Mouse (Mus musculus): Measurements from ENCODE around the gene Hist3h2ba. TPM values are rescaled to one million over a fixed set of nuclear protein-coding genes. Genes with fewer than 3 reads are reported as not detected.

The Hist3h2ba gene
- total and polyA plus RNA-seq, 2 experiments from 2014 or later, result 7.0 to 26.3 TPM

DNA sequence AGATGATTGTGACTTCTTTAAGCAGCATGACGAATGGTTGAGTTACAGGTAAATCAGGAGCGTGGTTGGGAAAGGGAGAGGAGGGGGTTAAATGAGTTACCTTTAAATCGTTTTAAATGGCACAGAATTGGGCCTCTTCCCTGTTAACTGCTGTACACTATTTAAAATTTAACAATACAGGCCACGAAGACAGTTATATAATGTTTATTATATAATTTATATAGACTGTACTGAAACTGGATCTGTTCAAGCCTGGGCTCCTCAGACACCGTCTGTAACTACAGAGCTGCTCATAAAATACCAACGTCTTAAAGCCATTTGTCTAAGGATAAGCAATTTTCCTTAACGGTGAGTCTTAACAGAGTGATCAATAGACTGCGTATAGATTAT is 7.1 kb downstream of the Hist3h2ba start:
- peak overlapping the region; percentile 72 for H3K4me3 ChIP-seq (ENCODE audit: low read depth, low read length)
- H3K4me1 ChIP-seq (ENCODE audit: control insufficient read depth, insufficient read depth), result peaks cover 23% of the 10 kb centered on the region
- 31% methylated on average over 8 of the region's 8 CpGs for WGBS
- peak overlapping the region; percentile 92 for H3K4me2 ChIP-seq (ENCODE audit: low read depth, low read length)
- ATAC-seq (ENCODE audit: insufficient read depth, low read depth) (no peak), DNase-seq (ENCODE audit: low spot score) (no peak)
- peak overlapping the region; percentile 97 for H3K27ac ChIP-seq (ENCODE audit: low read depth)
- H3K36me3 ChIP-seq (replicated peaks; ENCODE audit: control insufficient read depth, insufficient read depth, low read length), result peaks cover 18% of the 10 kb centered on the region; the same call in 1 of the 2 replicates
- H3K9me3 ChIP-seq (replicated peaks; ENCODE audit: control insufficient read depth, low read length), result no peaks in the 10 kb centered on the region
- TF ChIP-seq EP300 (IDR thresholded peaks at IDR 0.05; ENCODE audit: low read depth) (no peak), CTCF (IDR thresholded peaks at IDR 0.05; ENCODE audit: low read depth) (no peak)
- peaks cover 7% of the 10 kb centered on the region; the same call in 1 of the 2 replicates for H3K27me3 ChIP-seq (ENCODE audit: control insufficient read depth, insufficient read depth, low read length)
- peak overlapping the region; percentile 79 for H3K9ac ChIP-seq (replicated peaks; ENCODE audit: low read depth, low read length)

GRCm38 (mm10) chr11:58957226-58957914 is 8.7 kb downstream of the Hist3h2ba start:
- no peaks in the 10 kb centered on the region for H3K9me3 ChIP-seq (replicated peaks; ENCODE audit: control insufficient read depth, low read length)
- TF ChIP-seq EP300 (IDR thresholded peaks at IDR 0.05; ENCODE audit: low read depth) (no peak), CTCF (IDR thresholded peaks at IDR 0.05; ENCODE audit: low read depth) (no peak)
- H3K4me2 ChIP-seq (ENCODE audit: low read depth, low read length), result peak overlapping the region; percentile 92
- no peak for DNase-seq (ENCODE audit: low spot score)
- no peak overlapping the region for H3K4me3 ChIP-seq (ENCODE audit: low read depth, low read length)
- no peak overlapping the region for H3K27ac ChIP-seq (ENCODE audit: low read depth)
- ATAC-seq (ENCODE audit: insufficient read depth, low read depth), result no peak
- peaks cover 5% of the 10 kb centered on the region; the same call in 1 of the 2 replicates for H3K27me3 ChIP-seq (ENCODE audit: control insufficient read depth, insufficient read depth, low read length)
- peaks cover 18% of the 10 kb centered on the region; the same call in 1 of the 2 replicates for H3K36me3 ChIP-seq (replicated peaks; ENCODE audit: control insufficient read depth, insufficient read depth, low read length)
- peak overlapping the region; percentile 9; the same call in 1 of the 2 replicates for H3K9ac ChIP-seq (replicated peaks; ENCODE audit: low read depth, low read length)
- 68% methylated on average over 5 of the region's 5 CpGs for WGBS
- peaks cover 23% of the 10 kb centered on the region for H3K4me1 ChIP-seq (ENCODE audit: control insufficient read depth, insufficient read depth)

DNA sequence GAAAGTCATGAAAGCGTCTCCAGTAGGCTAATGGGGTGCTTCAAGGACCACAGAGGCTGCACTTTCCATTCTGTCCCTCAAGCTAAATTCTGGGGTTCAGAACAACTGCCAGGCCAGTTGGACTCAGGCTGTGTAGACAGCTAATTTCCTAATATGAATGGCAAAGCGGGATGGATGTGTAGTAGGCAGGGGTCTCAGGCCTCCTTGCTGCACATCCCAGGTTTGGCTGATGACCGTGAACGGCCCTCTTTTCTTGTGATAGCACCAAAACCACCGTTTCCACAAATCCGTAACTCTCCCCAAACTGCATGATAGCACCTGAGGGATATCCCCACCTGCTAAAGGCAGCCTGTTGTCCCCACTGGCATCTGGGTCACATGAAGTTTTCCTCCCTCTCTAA is 9.8 kb downstream of the Hist3h2ba start:
- H3K4me1 ChIP-seq (ENCODE audit: control insufficient read depth, insufficient read depth), result peaks cover 16% of the 10 kb centered on the region
- no peak for TF ChIP-seq EP300 (IDR thresholded peaks at IDR 0.05; ENCODE audit: low read depth)
- TF ChIP-seq CTCF (IDR thresholded peaks at IDR 0.05; ENCODE audit: low read depth), result no peak
- no peak overlapping the region for H3K4me2 ChIP-seq (ENCODE audit: low read depth, low read length)
- H3K36me3 ChIP-seq (replicated peaks; ENCODE audit: control insufficient read depth, insufficient read depth, low read length), result peaks cover 18% of the 10 kb centered on the region; the same call in 1 of the 2 replicates
- DNase-seq (ENCODE audit: low spot score), result no peak
- H3K27ac ChIP-seq (ENCODE audit: low read depth), result no peak overlapping the region
- no peak overlapping the region for H3K4me3 ChIP-seq (ENCODE audit: low read depth, low read length)
- WGBS, result 89% methylated on average over 6 of the region's 6 CpGs
- ATAC-seq (ENCODE audit: insufficient read depth, low read depth), result no peak
- no peaks in the 10 kb centered on the region for H3K9me3 ChIP-seq (replicated peaks; ENCODE audit: control insufficient read depth, low read length)
- H3K27me3 ChIP-seq (ENCODE audit: control insufficient read depth, insufficient read depth, low read length), result peaks cover 5% of the 10 kb centered on the region; the same call in 1 of the 2 replicates
- no peak overlapping the region for H3K9ac ChIP-seq (replicated peaks; ENCODE audit: low read depth, low read length)

DNA sequence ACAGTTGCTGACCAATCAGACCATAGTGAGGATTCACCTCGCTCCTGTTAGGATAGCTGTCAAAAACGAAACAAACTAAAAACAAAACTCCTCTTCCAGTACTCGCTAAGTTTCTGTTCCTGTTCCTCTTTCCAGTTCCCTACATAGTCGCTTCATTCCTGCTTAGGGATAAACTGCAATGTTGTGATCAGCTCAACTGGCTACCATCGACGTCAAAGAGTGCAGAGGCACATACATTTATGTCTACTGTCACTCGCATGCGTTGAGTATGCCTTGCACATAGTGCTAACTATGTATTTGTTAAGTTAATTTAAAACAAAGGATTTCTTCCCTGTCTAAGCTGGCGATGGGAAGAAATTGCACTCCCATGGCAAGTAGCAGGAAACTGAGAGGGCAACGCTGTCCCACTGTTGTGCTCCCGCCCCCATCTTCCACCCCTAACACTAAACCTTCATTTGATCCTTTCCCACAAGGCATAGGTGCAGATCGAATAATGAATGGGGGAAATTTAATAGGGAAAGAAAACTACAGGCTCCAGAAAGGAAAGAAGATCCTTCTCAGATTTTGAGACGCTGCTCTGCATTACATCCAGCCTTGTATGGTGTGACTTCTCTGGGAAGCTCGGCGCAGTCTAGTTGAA is 10.6 kb downstream of the Hist3h2ba start:
- Histone ChIP-seq H3K4me2 (ENCODE audit: low read depth, low read length) (peak overlapping the region; percentile 71), H3K36me3 (replicated peaks; ENCODE audit: control insufficient read depth, insufficient read depth, low read length) (peaks cover 18% of the 10 kb centered on the region; the same call in 1 of the 2 replicates), H3K4me3 (ENCODE audit: low read depth, low read length) (peak overlapping the region; percentile 49), H3K27ac (ENCODE audit: low read depth) (no peak overlapping the region), H3K27me3 (ENCODE audit: control insufficient read depth, insufficient read depth, low read length) (peaks cover 5% of the 10 kb centered on the region; the same call in 1 of the 2 replicates), H3K9ac (replicated peaks; ENCODE audit: low read depth, low read length) (0 out of 2 replicates have a peak overlapping the region, but pooled peaks have one; percentile 26), H3K9me3 (replicated peaks; ENCODE audit: control insufficient read depth, low read length) (no peaks in the 10 kb centered on the region), H3K4me1 (ENCODE audit: control insufficient read depth, insufficient read depth) (peaks cover 12% of the 10 kb centered on the region)
- TF ChIP-seq EP300 (IDR thresholded peaks at IDR 0.05; ENCODE audit: low read depth), result no peak
- ATAC-seq (ENCODE audit: insufficient read depth, low read depth) (no peak), DNase-seq (ENCODE audit: low spot score) (no peak)
- WGBS, result 33% methylated on average over 15 of the region's 15 CpGs

DNA sequence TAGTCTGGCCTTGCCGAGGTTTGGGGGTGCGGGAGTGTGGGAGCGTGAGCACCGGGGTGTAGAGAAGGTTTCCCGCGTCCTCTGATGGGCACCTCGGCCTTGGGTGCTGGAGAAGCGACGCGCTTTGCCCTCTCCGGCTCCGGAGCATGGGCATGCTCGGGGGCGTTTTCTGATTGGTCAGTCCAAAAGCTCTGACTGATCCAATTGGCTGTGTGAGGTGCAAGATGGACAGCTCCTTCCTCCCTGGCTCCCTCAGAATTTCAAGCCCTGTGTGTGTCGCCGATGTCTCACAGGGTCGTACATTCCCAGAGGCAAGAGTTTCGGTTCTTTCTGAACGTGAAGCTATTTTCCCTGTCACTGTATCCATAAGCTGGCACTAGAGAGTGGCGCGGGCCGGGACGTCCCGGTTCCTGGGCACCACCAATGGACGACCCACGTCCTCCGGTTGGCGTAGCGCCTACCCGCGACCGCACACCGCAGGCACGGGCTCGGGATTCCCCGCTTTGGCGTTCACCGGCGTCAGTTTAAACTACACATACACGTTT is 11.3 kb downstream of the Hist3h2ba start:
- H3K36me3 ChIP-seq (replicated peaks; ENCODE audit: control insufficient read depth, insufficient read depth, low read length), result peaks cover 18% of the 10 kb centered on the region; the same call in 1 of the 2 replicates
- peak; percentile 88 for DNase-seq (ENCODE audit: low spot score)
- 0 out of 2 replicates have a peak overlapping the region, but pooled peaks have one; percentile 26 for H3K9ac ChIP-seq (replicated peaks; ENCODE audit: low read depth, low read length)
- peak; percentile 76 for ATAC-seq (ENCODE audit: insufficient read depth, low read depth)
- peak overlapping the region; percentile 49 for H3K4me3 ChIP-seq (ENCODE audit: low read depth, low read length)
- H3K9me3 ChIP-seq (replicated peaks; ENCODE audit: control insufficient read depth, low read length), result no peaks in the 10 kb centered on the region
- peaks cover 12% of the 10 kb centered on the region for H3K4me1 ChIP-seq (ENCODE audit: control insufficient read depth, insufficient read depth)
- TF ChIP-seq CTCF (IDR thresholded peaks at IDR 0.05; ENCODE audit: low read depth), result peak; percentile 24; the same call in 1 of the 2 replicates
- TF ChIP-seq EP300 (IDR thresholded peaks at IDR 0.05; ENCODE audit: low read depth), result no peak
- WGBS, result under 1% methylated on average over 40 of the region's 40 CpGs
- H3K27ac ChIP-seq (ENCODE audit: low read depth), result no peak overlapping the region
- H3K27me3 ChIP-seq (ENCODE audit: control insufficient read depth, insufficient read depth, low read length), result peaks cover 5% of the 10 kb centered on the region; the same call in 1 of the 2 replicates
- peak overlapping the region; percentile 71 for H3K4me2 ChIP-seq (ENCODE audit: low read depth, low read length)
